Mouse (Mus musculus): ENCODE data around the gene Cpb1.

Cpb1 gene

DNA sequence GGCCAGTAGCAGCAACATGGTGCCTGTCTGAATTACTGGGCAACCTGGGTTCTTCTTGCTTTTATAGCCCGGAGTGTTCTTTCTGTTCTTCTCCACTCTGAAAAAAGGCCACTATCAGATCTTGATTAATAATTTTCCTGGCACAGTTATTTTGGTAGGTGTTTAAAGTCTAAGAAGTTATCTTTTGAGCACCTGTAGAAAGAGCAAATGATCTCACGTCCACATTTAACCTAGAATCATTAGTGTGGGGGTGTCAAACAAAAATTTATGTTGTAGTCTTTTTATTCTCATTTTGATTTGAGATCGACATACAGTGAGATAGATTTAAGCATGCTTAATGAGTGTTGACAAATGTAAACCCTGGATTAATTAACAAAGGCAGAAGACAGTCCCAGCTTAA, at the start of gene Cpb1:
Gene Cpb1 (minus strand): TSS at position 101 of the 400 bp plus-strand sequence.
- in situ Hi-C loops (cut with MboI; ENCODE audit: low pct_unique_long_range_greater_than_20kb in 1 of 2, low sequenced_read_pairs in 2 of 2, unreplicated experiment in 1 of 2) = no loop called here

DNA sequence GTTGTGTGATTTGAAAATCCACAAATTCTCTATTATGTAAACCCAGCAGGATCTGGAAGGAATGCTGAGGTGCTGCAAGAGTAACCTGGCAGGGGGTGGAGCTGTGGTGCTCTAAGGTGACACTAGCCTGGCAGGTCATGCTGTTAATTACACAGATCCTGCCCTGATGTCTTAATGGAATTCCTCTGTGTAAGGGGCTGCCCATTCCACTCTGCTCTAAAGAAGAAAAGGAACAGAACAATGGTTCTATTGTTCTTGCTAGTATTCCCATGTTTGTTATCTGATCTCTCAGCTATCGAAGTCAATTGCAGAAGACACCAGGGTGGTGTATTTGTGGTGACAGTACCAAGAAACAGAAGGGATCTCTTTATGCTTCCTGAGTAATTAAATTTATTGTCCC, 41.7 kb upstream of the Cpb1 start:
- in situ Hi-C loops (cut with MboI; ENCODE audit: low pct_unique_long_range_greater_than_20kb in 1 of 2, low sequenced_read_pairs in 2 of 2, unreplicated experiment in 1 of 2) = no loop called here

DNA sequence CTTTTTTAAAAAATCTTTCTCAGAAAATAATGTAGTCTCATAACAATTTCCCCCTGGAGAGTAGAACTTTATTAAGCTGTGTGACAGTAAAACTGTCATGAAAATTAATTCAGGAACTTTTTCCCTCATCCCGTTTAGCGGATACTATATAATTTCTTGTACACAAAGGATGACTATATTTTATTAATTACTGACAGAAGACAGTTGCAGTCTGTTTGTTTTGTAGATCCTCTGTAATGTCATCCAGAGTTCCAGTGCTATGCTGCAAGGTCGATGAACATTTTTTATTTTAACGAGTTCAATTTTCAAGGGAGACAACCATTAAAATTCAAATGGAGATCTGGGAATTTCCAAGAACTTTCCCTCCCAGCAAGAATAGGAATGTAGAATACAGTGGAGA, 33.6 kb upstream of the Cpb1 start:
- in situ Hi-C loops (cut with MboI; ENCODE audit: low pct_unique_long_range_greater_than_20kb in 1 of 2, low sequenced_read_pairs in 2 of 2, unreplicated experiment in 1 of 2) = no loop called here

DNA sequence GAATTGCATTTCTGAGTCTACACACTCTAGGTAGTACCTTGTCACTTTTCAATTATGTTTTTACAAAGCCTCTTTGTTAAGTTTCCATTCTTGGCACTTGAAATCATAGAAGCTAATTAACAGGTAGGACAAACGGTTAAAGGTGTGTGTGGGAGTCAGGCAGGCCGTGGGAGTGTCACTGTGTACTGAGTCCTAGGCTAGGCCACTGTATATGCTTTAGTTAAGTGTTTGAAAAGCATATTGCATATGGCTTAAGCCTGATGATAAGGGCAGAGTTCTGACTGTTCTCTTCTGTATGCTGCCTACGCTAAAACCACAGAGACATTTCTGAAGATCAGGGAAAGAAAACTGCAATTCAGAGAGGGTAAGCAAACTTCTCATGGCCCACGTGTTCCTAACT, 31.7 kb upstream of the Cpb1 start:
- in situ Hi-C loops (cut with MboI; ENCODE audit: low pct_unique_long_range_greater_than_20kb in 1 of 2, low sequenced_read_pairs in 2 of 2, unreplicated experiment in 1 of 2) = no loop called here

DNA sequence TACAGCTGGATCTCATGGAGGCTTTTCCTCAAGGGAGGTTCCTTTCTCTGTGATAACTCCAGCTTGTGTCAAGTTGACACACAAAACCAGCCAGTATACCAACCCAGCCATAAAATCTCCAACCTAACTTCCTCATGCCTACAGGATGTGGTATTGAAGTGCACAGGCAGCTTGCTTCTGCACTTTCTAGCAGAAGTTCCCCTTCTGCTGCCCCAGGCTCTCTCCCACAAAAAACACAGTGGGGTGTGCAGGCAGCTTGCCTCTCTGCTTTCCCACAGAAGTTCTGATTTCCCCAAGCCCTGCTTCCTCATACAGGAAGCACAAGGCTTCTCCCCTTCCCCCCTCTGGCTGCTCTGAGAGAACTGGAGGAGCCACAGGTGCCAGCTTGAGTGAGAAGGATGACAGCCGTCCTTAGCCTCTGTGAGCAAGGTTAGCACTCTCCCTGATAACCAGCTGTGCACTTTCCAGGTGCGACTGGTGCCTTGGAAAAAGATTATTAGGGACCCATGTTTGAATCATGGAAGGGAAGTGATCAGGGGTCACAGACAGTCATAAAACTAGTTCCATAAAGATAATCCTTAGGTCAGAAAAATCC, 29.3 kb upstream of the Cpb1 start:
- in situ Hi-C loops (cut with MboI; ENCODE audit: low pct_unique_long_range_greater_than_20kb in 1 of 2, low sequenced_read_pairs in 2 of 2, unreplicated experiment in 1 of 2) = no loop called here

DNA sequence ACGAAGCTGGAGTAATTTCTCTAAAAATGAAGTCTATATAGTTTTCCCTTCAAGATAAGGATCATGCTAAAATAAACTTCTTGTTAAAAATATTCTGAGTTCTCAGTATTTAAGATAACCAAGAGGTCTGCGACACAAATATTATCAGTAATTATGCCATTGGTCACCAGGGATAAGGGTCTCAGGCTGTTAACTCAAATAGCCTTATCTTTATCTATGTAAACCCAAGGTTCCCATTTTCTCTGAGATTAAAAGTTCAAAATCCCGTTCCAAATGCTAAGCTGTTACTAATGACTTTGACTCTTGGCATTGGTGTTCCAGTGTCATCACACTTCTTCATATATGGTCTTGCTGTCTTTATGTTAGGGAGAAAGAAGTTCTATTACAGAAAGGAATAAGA, 20.0 kb upstream of the Cpb1 start:
- in situ Hi-C loops (cut with MboI; ENCODE audit: low pct_unique_long_range_greater_than_20kb in 1 of 2, low sequenced_read_pairs in 2 of 2, unreplicated experiment in 1 of 2) = no loop called here

DNA sequence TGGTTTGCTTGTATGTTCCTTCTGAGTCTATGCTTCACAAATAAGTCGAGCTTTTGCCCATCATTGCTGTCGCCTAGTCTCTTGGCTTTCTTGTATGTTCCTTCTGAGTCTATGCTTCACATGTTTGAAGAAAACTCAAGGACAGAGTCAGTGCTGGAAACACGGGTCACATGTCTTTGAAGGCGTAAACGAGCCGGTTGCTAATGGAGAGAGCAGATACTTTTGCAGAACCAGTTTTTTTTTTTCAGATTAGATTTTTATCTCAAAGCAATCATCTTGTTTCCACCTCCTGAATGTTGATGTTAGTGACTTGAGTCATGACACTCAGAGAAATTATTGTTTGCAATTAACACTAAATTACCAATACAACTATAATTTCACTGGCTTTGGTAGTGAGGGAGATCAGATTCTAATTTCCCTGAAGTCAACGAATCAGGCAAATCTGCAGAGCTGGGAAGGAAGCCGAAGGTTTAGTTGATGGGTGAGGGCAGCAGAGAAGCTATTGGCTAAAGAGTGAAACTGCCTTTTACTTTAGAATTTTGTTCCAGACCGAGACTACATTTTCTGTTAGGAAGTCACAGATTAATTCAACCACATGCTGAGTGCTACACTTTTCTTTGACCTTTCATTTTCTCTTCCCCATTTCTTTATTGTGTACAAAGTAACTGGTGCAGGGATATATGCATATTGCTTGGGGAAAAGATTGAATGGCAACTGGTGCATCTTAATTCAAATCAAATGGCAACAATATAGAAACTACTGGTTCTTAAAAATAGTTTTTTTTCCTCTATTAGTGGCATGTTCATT, 19.2 kb upstream of the Cpb1 start:
- in situ Hi-C loops (cut with MboI; ENCODE audit: low pct_unique_long_range_greater_than_20kb in 1 of 2, low sequenced_read_pairs in 2 of 2, unreplicated experiment in 1 of 2) = no loop called here

DNA sequence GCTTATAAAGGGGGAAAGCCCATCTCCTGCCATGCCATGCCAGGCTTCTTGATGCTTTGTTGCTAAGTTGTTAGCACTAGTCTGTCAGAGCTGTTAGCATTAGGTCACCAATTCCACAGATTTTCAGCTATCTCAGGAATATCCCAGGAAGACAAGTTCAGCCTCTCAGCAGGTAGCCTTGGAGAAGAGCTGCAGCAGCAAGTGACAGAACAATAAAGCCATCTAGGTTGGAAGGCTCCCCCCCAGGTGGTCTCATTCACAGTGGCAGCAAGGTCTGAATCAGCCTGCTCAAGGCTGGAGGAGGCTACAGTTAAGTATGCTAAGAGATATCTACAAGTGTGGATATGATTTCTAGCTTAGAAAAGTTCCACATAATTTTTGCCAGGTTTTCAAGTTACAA, 15.8 kb upstream of the Cpb1 start:
- in situ Hi-C loops (cut with MboI; ENCODE audit: low pct_unique_long_range_greater_than_20kb in 1 of 2, low sequenced_read_pairs in 2 of 2, unreplicated experiment in 1 of 2) = no loop called here

DNA sequence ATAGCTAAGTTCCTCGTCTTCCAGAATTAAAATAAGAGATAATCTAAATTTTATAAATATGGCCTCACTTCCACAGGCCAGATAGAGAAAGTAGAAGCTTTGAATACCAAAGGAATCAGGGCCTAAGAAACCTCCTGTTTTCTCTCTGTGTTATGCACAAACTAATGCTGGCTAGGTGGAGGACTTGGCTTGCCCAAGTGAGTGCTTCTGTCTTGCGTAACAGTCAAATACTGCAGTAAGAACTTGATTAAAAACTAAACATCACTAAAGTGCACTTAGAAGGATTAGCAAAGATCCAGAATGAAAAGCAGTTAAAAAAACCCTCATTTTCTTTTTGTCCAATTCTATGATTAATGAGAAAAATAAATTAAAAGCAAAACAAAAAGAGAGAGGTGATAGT, 13.2 kb upstream of the Cpb1 start:
- in situ Hi-C loops (cut with MboI; ENCODE audit: low pct_unique_long_range_greater_than_20kb in 1 of 2, low sequenced_read_pairs in 2 of 2, unreplicated experiment in 1 of 2) = no loop called here

DNA sequence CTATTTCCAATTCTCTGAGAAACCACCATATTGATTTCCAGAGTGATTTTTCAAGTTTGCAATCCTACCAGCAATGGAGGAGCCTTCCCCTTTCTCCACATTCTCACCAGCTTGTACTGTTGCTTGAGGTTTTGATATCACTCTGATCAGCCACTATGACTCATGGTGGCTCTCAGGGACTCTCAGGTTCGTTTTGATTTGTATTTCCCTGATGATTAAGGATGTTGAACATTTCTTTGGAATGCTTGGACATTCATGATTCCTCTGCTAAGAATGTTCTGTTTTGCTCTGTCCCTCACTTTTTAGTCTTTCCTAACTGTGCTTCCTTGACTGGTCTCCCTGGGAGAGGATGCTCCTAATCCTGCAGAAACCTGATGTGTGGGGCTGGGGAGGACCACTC, 6.3 kb upstream of the Cpb1 start:
- in situ Hi-C loops (cut with MboI; ENCODE audit: low pct_unique_long_range_greater_than_20kb in 1 of 2, low sequenced_read_pairs in 2 of 2, unreplicated experiment in 1 of 2) = no loop called here

DNA sequence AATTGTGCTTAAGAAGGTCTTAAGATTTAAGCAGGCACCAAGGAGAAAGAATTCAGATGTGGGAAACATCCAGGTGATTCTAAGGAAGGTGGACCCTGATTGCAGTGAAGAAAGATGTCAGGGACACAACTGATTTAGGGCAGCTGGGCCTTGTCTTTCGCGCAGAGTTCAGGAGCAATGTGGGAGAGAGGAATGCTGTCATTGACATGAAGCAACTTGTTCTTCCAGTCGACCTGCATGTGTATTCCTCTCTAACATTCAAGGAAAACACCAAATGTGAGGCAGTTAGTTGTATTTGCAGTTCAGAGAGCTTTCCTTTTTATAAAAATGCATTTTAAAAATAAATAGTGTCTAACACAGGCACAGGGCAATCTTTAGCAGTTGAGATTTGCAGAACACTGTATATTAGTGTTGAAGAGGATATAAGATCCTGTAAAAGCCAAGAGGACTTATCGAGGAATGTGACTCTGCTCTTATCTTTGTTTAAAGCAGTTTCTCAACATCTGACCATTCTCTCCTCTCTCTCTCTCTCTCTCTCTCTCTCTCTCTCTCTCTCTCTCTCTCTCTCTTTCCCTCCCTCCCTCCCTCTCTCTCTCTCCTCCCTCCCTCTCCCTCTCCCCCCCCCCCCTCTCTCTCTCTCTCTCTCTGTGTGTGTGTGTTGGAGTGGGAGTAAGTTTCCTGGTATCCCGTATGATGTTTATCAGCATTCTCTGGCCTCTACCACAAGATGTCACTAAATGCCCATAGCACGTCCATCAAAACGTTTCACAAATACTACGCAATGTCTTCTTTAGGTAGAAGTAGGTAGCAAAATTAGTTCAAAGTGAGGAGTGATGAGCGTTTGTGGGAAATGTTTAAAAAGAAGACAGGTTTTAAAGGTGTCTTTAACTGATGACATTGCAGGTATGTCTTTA, 20.7 kb downstream of the Cpb1 start:
- in situ Hi-C loops (cut with MboI; ENCODE audit: low pct_unique_long_range_greater_than_20kb in 1 of 2, low sequenced_read_pairs in 2 of 2, unreplicated experiment in 1 of 2) = no loop called here

DNA sequence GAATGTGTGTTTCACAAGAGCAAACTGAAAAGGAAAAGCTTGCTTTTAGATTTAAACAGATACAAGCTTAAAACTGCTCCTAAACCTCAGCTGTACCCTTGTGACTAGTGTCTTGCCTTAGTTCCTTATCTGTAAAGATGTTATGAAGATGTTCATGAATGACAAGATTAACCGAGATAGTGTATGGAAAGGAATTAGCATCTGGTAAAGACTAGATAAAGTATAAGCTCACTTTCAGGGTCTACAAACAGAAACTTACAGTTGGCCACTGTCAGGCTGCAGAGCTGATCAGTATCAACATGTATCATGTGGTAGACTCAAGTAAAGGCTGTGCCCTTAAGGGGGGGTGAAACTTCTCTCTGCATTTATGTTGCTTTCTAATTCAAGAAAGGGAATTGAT, 31.6 kb downstream of the Cpb1 start:
- in situ Hi-C loops (cut with MboI; ENCODE audit: low pct_unique_long_range_greater_than_20kb in 1 of 2, low sequenced_read_pairs in 2 of 2, unreplicated experiment in 1 of 2) = no loop called here

DNA sequence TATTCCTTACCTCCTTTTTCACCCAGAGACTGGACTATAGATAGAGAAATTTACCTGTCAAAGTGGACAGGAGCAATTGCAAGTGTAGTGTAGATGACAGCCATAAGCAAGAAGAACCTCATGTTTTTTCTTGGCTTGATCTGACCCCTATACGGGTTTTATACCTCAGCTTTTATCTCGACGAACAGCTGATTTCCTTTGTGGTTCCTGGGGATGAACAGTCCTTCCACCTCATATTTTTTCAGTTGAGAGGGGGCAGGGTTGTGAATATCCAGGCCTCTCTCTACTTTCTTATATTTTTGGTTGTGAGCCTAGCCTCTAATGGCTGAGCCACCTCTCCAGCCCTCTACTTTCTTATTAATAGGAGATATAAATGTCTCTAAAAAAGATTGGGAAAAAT, 33.5 kb downstream of the Cpb1 start, which contains the start of gene Cpa3:
Gene Cpa3 (minus strand): TSS at position 132 of the 400 bp plus-strand sequence.
- in situ Hi-C loops (cut with MboI; ENCODE audit: low pct_unique_long_range_greater_than_20kb in 1 of 2, low sequenced_read_pairs in 2 of 2, unreplicated experiment in 1 of 2) = no loop called here

DNA sequence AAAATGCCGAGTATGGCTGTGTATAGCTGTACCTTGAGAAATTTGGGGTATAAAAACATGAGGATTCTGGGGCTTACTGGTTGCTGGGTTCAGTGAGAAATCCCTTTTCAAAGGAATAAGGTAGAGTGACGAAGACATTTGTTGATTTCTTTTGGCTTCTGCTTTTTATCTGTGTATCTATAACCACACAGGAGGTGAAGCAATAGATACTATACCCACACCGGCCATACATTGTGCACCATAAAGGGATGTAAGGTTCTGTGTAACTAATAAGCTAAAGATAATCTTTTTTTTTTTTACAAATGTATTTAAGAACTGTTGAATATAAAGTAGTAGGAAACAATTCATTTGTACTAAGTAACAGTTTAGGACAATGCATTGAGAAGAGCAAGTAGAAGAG, 35.8 kb downstream of the Cpb1 start:
- in situ Hi-C loops (cut with MboI; ENCODE audit: low pct_unique_long_range_greater_than_20kb in 1 of 2, low sequenced_read_pairs in 2 of 2, unreplicated experiment in 1 of 2) = no loop called here

DNA sequence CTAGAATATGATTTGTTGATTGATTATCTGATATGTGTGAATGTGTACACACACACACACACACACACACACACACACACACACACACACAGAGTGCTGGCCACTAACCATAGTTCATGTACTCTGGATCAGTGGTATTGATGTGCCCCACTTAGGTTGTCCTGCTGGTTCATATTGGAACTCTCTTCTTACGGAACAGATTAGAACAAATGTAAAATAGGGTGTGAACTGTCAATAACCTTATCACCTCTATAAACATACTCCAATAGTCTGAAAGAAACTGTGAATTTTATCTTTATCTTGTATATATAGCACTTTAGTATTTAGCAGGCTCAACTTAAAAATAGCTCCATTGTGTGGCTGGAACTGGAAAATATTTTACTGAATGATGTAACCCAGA, 38.6 kb downstream of the Cpb1 start:
- in situ Hi-C loops (cut with MboI; ENCODE audit: low pct_unique_long_range_greater_than_20kb in 1 of 2, low sequenced_read_pairs in 2 of 2, unreplicated experiment in 1 of 2) = no loop called here

DNA sequence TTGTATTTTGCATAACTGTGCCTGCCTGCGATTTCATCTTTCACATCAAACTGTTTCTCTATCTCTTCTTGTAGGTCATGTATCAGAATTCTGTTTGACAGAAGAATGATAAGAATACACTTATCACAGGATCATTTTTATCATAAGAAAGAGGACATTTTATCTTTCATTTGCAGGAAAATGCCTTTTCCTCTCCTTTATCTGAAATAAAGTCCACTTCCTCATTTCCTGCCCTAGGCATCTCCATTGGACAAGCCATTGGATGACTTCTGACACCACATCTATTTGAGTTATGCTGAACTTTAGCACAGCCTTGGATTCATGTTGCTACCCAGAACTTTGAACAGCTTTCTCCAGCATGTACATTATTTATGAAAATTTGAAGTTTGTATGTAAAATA, 46.5 kb downstream of the Cpb1 start:
- in situ Hi-C loops (cut with MboI; ENCODE audit: low pct_unique_long_range_greater_than_20kb in 1 of 2, low sequenced_read_pairs in 2 of 2, unreplicated experiment in 1 of 2) = no loop called here

DNA sequence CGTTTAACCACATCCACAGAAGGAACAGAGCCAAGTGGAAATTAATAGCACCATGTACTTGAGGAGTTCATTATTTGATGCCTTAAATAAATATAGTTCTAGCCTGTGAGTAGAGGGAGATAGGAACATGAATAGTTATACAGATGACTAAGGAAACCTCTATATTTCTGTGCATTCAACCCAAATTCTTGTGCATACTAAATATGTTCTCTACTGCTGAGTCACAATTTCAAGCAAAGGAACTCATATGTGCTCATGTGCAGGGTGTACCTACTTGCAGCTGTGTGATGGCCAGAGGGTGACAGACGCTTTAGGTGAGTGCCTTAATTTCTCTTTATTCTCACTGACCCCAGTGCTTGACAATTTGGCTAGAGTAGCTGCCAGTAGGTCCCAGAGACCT, 50.1 kb downstream of the Cpb1 start:
- in situ Hi-C loops (cut with MboI; ENCODE audit: low pct_unique_long_range_greater_than_20kb in 1 of 2, low sequenced_read_pairs in 2 of 2, unreplicated experiment in 1 of 2) = no loop called here

DNA sequence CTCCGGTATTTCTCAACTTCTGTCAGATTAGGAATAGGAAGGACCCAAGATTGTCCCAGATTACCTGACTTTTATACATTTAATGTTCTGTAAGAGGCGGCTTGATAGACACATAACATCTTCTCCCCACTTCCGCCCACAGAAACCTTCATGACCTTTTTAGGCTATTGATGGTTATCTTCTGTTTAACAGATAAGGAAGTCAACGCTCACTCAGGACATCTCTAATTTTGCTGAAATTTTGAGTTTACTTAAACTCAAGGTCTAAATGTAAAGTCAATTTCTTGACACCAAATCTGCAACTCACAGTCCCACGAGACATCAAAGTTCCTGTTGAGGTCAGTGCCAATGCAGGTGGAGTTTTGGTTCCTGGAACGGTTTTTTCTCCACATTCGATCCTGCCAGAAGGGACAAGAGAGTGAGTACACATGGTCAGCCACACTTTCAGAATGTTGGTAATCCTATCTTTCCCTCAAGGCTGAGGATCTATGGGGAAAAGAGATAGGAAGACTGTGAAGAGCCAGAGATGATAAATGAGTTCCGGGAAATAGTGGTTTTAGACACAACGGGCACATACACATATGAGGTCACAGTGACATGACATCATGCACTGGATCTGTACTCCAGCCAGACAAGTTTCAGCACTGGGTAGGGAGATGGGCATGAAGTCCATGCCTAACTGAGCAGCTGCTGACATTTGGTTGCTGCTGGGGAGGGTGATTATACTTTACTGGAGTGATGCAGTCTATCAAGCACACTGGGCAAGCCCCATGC, 52.4 kb downstream of the Cpb1 start:
- in situ Hi-C loops (cut with MboI; ENCODE audit: low pct_unique_long_range_greater_than_20kb in 1 of 2, low sequenced_read_pairs in 2 of 2, unreplicated experiment in 1 of 2) = no loop called here

DNA sequence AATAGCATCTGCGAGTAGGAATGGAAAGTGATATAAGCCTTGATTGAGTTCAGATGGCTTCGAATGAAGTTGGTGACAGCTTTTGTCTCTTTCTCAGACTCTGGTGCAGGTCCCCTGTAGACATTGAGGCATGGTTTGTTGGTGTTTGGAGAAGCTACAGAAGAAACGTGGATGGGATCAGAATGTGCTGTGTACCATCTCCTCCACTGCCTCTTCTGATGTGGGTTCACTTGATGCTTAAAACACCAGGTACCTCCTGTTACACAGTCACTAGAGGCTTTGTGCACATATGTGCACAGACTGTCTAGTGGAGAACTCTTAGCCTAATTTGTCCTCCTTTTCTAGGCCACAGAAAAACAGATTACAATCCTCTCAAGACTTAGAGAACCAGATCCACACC, 53.4 kb downstream of the Cpb1 start:
- in situ Hi-C loops (cut with MboI; ENCODE audit: low pct_unique_long_range_greater_than_20kb in 1 of 2, low sequenced_read_pairs in 2 of 2, unreplicated experiment in 1 of 2) = no loop called here

All from mouse embryonic stem cell (cell line).